Mouse (Mus musculus) liver, adult 2 months (tissue): ENCODE measurements at regions not wholly inside any gene's neighbourhood (a gene's known extent, or its start where the extent isn't known, plus 50 kb on each side); places are given as distances from the start of the nearest gene placed in this dataset.

ENCODE experiments used
- DNase-seq: peaks from one replicate; pipeline ENCODE4 v3.0.0-alpha.2; 2011; ENCODE audit warnings: low read depth, low spot score; ENCODE audit errors: extremely low read depth
- H3K27ac ChIP-seq: fragments of 200-500 bp; replicated peaks from 2 replicates; pipeline ENCODE4 v1.5.1; 2012; ENCODE audit warnings: low read depth, mild to moderate bottlenecking, control low read depth, inconsistent platforms, low read length; ENCODE audit not compliant: insufficient read depth
- H3K27me3 ChIP-seq: fragments of 200-500 bp; 2 replicates; pipeline ENCODE4 v1.6.1; 2012; ENCODE audit warnings: mild to moderate bottlenecking, moderate library complexity, low read length, inconsistent platforms; ENCODE audit not compliant: control insufficient read depth, insufficient read depth
- H3K36me3 ChIP-seq: fragments of 200-500 bp; 2 replicates; pipeline ENCODE4 v1.6.1; 2012; ENCODE audit warnings: low read length, inconsistent platforms; ENCODE audit not compliant: control insufficient read depth, insufficient read depth
- H3K4me1 ChIP-seq: fragments of 200-500 bp; 2 replicates; pipeline ENCODE4 v1.6.1; 2011; ENCODE audit warnings: low read length; ENCODE audit not compliant: control insufficient read depth, insufficient read depth
- H3K4me3 ChIP-seq: fragments of 200-500 bp; 2 replicates; pipeline ENCODE4 v1.5.1; 2011; ENCODE audit warnings: low read depth, mild to moderate bottlenecking, control low read depth, low read length, moderate library complexity; ENCODE audit not compliant: insufficient read depth
- H3K79me2 ChIP-seq: fragments of 200-500 bp; 2 replicates; pipeline ENCODE4 v1.6.1; 2012; ENCODE audit warnings: inconsistent platforms, mild to moderate bottlenecking, low read length, moderate library complexity; ENCODE audit not compliant: control insufficient read depth, insufficient read depth
- H3K9ac ChIP-seq: fragments of 200-500 bp; 2 replicates; pipeline ENCODE4 v1.6.1; 2012; ENCODE audit warnings: low read depth, mild to moderate bottlenecking, control low read depth, inconsistent platforms, low read length
- CTCF ChIP-seq: fragments of 200-500 bp; IDR thresholded peaks from 2 replicates; pipeline ENCODE4 v1.5.1; 2011; ENCODE audit warnings: low read depth, low read length, control low read depth
- POLR2A ChIP-seq: fragments of 200-500 bp; IDR thresholded peaks from 2 replicates; pipeline ENCODE4 v1.6.1; 2011; ENCODE audit warnings: low read length, control low read depth; ENCODE audit not compliant: insufficient read depth; ENCODE audit errors: extremely low read depth
- WGBS: fragments of 180-500 bp; shearing (Covaris S2); methylation state at CpG from one replicate; pipeline ENCODE4 v1.1.7; 2018; 5-methylcytosine and 5-hydroxymethylcytosine counted together

DNA sequence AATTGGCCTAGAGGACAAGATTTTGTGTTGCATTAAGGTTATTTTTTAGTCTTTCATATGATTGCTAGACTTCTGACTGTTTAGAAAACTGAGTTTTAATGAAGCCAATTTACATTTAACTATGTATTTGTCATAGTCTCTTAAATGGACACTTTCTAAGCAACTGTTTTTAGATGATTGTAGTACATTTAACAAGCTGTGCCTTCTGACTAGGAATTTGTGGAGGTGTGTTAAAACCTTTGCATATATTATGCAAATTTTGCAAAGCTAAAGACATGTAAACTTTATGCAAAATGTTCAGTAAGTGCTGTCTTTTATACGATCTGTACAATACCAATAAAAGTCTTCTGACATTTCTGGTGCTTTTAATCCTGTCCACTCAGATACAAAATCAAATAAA, 171.9 kb downstream of the 4930544G11Rik start:
- no peaks in the 10 kb centered on the region for H3K4me1 ChIP-seq
- H3K36me3 ChIP-seq, result no peaks in the 10 kb centered on the region
- no peak for TF ChIP-seq POLR2A
- no peak for TF ChIP-seq CTCF
- H3K27me3 ChIP-seq, result no peaks in the 10 kb centered on the region
- DNase-seq, result no peak
- H3K4me3 ChIP-seq, result no peak overlapping the region
- H3K27ac ChIP-seq, result no peak overlapping the region
- no peaks in the 10 kb centered on the region for H3K79me2 ChIP-seq
- WGBS, result 44% methylated on average over 1 of the region's 1 CpGs
- H3K9ac ChIP-seq, result no peak overlapping the region

DNA sequence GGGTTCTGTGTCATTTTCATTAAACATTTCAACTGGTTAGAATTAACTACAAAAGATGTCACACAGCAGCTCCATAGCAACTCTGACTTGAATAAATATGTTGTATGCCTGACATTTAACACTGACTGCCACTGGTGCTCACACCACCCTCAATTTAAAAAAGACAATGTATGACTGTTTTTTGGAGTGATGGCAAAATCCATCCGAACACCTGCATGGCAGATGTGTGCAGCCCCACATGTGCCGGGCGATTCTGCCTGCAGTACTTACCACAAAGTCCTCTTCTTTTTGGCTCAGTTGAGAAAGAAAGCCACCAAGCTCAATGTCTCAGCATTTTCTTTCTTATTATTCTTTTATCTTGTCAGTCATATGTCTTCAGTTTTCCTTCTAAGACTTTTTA, 199.4 kb downstream of the 4930544G11Rik start:
- 90% methylated on average over 3 of the region's 3 CpGs for WGBS
- DNase-seq, result no peak
- TF ChIP-seq CTCF, result no peak
- TF ChIP-seq POLR2A, result no peak
- Histone ChIP-seq H3K36me3 (no peaks in the 10 kb centered on the region), H3K4me3 (no peak overlapping the region), H3K9ac (no peak overlapping the region), H3K27ac (no peak overlapping the region), H3K79me2 (no peaks in the 10 kb centered on the region), H3K4me1 (no peaks in the 10 kb centered on the region), H3K27me3 (no peaks in the 10 kb centered on the region)

- H3K36me3 ChIP-seq, result no peaks in the 10 kb centered on the region
- H3K4me1 ChIP-seq, result no peaks in the 10 kb centered on the region
- H3K27ac ChIP-seq, result no peak overlapping the region
- no peak for DNase-seq
- no peak for TF ChIP-seq POLR2A
- TF ChIP-seq CTCF, result no peak
- H3K9ac ChIP-seq, result no peak overlapping the region
- no peaks in the 10 kb centered on the region for H3K27me3 ChIP-seq
- 85% methylated on average over 2 of the region's 2 CpGs for WGBS
- no peak overlapping the region for H3K4me3 ChIP-seq
- H3K79me2 ChIP-seq, result no peaks in the 10 kb centered on the region
Observed at GRCm38 (mm10) chr6:66154831-66155230, 202.4 kb downstream of the 4930544G11Rik start.

GRCm38 (mm10) chr6:66160805-66161204, 208.4 kb downstream of the 4930544G11Rik start:
- no peak overlapping the region for H3K4me3 ChIP-seq
- H3K36me3 ChIP-seq, result no peaks in the 10 kb centered on the region
- no peak overlapping the region for H3K9ac ChIP-seq
- DNase-seq, result no peak
- TF ChIP-seq POLR2A (no peak), CTCF (no peak)
- no peak overlapping the region for H3K27ac ChIP-seq
- H3K79me2 ChIP-seq, result no peaks in the 10 kb centered on the region
- no peaks in the 10 kb centered on the region for H3K27me3 ChIP-seq
- no peaks in the 10 kb centered on the region for H3K4me1 ChIP-seq
- 62% methylated on average over 2 of the region's 2 CpGs for WGBS

- TF ChIP-seq CTCF, result no peak
- no peak for TF ChIP-seq POLR2A
- no peaks in the 10 kb centered on the region for H3K36me3 ChIP-seq
- WGBS, result 69% methylated on average over 3 of the region's 3 CpGs
- H3K9ac ChIP-seq, result no peak overlapping the region
- no peaks in the 10 kb centered on the region for H3K4me1 ChIP-seq
- H3K79me2 ChIP-seq, result no peaks in the 10 kb centered on the region
- no peak for DNase-seq
- no peak overlapping the region for H3K27ac ChIP-seq
- H3K4me3 ChIP-seq, result no peak overlapping the region
- H3K27me3 ChIP-seq, result no peaks in the 10 kb centered on the region
Observed at GRCm38 (mm10) chr6:66168913-66169312, 216.5 kb downstream of the 4930544G11Rik start.

GRCm38 (mm10) chr6:66197990-66198389, 245.6 kb downstream of the 4930544G11Rik start:
- no peak for TF ChIP-seq POLR2A
- no peaks in the 10 kb centered on the region for H3K79me2 ChIP-seq
- H3K9ac ChIP-seq, result no peak overlapping the region
- H3K4me1 ChIP-seq, result no peaks in the 10 kb centered on the region
- 63% methylated on average over 1 of the region's 1 CpGs for WGBS
- H3K36me3 ChIP-seq, result no peaks in the 10 kb centered on the region
- H3K27me3 ChIP-seq, result no peaks in the 10 kb centered on the region
- no peak overlapping the region for H3K27ac ChIP-seq
- no peak for DNase-seq
- H3K4me3 ChIP-seq, result no peak overlapping the region
